Mouse (Mus musculus) ES-E14 (cell line): ENCODE data around the gene Btnl1. TPM values are rescaled to one million over a fixed set of nuclear protein-coding genes. Genes with fewer than 3 reads are reported as not detected.

Experiments used
- DNase-seq: peaks from one replicate; pipeline ENCODE4 v3.0.0-alpha.2; 2013; ENCODE audit warnings: low read depth, low spot score
- H3K27ac ChIP-seq: 2 replicates; pipeline ENCODE4 v1.5.1; 2012; ENCODE audit warnings: low read depth, mild to moderate bottlenecking, low read length, moderate library complexity, mixed read lengths; ENCODE audit not compliant: poor library complexity, insufficient read depth, severe bottlenecking
- H3K36me3 ChIP-seq: 2 replicates; pipeline ENCODE4 v1.6.1; 2012; ENCODE audit warnings: mild to moderate bottlenecking, low read length, moderate library complexity, mixed read lengths; ENCODE audit not compliant: control insufficient read depth, poor library complexity, insufficient read depth, severe bottlenecking
- H3K4me1 ChIP-seq, 2 experiments: fragments of 150-350 bp in 1 of 2; sonication (generic) in 1 of 2; 2 replicates each; pipeline ENCODE4 v1.6.1; 2012; ENCODE audit warnings: low read length in 2 of 2, mild to moderate bottlenecking in 1 of 2, mixed read lengths in 1 of 2; ENCODE audit not compliant: control insufficient read depth in 2 of 2, insufficient read depth in 2 of 2, poor library complexity in 1 of 2
- H3K4me3 ChIP-seq, 2 experiments: fragments of 150-350 bp in 1 of 2; sonication (generic) in 1 of 2; 2 replicates each; pipeline ENCODE4 v1.5.1; 2012; ENCODE audit warnings: low read length in 2 of 2, low read depth in 1 of 2, mild to moderate bottlenecking in 1 of 2, mixed read lengths in 1 of 2; ENCODE audit not compliant: insufficient read depth in 1 of 2, poor library complexity in 1 of 2, severe bottlenecking in 1 of 2
- H3K9ac ChIP-seq: 2 replicates; pipeline ENCODE4 v1.6.1; 2012; ENCODE audit warnings: low read depth, mild to moderate bottlenecking, low read length, mixed read lengths; ENCODE audit not compliant: poor library complexity, insufficient read depth, severe bottlenecking
- H3K9me3 ChIP-seq: fragments of 150-350 bp; sonication (generic); 2 replicates; pipeline ENCODE4 v1.6.1; 2012; ENCODE audit warnings: low read depth, mild to moderate bottlenecking, low read length; ENCODE audit not compliant: control insufficient read depth, insufficient read depth
- CHD2 ChIP-seq: IDR thresholded peaks from 2 replicates; pipeline ENCODE4 v1.6.1; 2014; ENCODE audit warnings: mild to moderate bottlenecking, low read depth, low read length, inconsistent platforms
- HCFC1 ChIP-seq: IDR thresholded peaks from 2 replicates; pipeline ENCODE4 v1.6.1; 2012; ENCODE audit warnings: low read length, inconsistent platforms, borderline replicate concordance; ENCODE audit not compliant: insufficient read depth
- MAFK ChIP-seq: IDR thresholded peaks from 2 replicates; pipeline ENCODE4 v1.6.1; 2014; ENCODE audit warnings: mild to moderate bottlenecking, low read depth, low read length, inconsistent platforms; ENCODE audit not compliant: insufficient read depth
- ZC3H11A ChIP-seq: IDR thresholded peaks from 2 replicates; pipeline ENCODE4 v1.6.1; 2012; ENCODE audit warnings: low read depth, mild to moderate bottlenecking, inconsistent platforms, low read length, borderline replicate concordance
- ZNF384 ChIP-seq: IDR thresholded peaks from 2 replicates; pipeline ENCODE4 v1.6.1; 2012; ENCODE audit warnings: low read depth, low read length, inconsistent platforms
- in situ Hi-C, 2 experiments: fragments of 600-800 bp; cut with MboI; formaldehyde crosslinking; loops; one replicate each; pipeline ENCODE4 v1.15.1; 2025; ENCODE audit warnings: low sequenced_read_pairs in 2 of 2, inconsistent platforms in 1 of 2; ENCODE audit not compliant: unreplicated experiment in 2 of 2
- total RNA-seq: library from RNA; depleted of rRNA; stranded (reverse); fragments of 300-350 nt; gene quantifications from 2 replicates; pipeline ENCODE4 v1.2.3, GENCODE M21; 2012; rRNA removed

Gene Btnl1
- not detected in 2 replicates for total RNA-seq

GRCm38 (mm10) chr17:34376847-34377246 is at the start of gene Btnl1:
Gene Btnl1 (plus strand): TSS chr17:34377132.
- Histone ChIP-seq H3K36me3 (no peaks in the 10 kb centered on the region), H3K4me3 (no peak within 1 kb of the TSS), H3K9ac (no peak within 1 kb of the TSS), H3K9me3 (no peaks in the 10 kb centered on the region), H3K4me1 (peaks cover 0 to 3% of the 10 kb centered on the region in 2 experiments; a peak in 1 of 4 replicates), H3K27ac (no peak within 1 kb of the TSS)
- in situ Hi-C loops: no loop called here
- no peak for DNase-seq
- TF ChIP-seq HCFC1: no peak

DNA sequence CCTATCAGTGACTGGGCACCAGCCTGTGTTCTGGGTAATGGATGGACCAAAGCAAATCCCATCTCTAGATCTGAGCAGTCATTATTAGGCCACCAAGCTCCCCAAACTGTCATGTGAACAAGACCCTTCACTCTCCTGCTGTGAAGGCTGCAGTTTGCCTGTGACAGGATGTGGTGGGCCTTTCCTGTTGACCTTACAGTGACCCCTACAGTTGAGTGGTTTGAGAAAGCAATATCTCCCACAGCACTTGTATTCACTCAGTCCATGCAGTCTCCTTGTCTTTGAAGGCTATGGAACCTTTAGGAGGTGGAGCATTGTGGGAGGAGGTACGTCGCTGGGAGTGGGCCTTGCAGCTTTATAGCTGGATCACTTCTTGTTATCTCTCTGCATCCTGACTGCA is 47.1 kb upstream of the Btnl1 start:
- in situ Hi-C loops: no loop called here
- no peaks in the 10 kb centered on the region for H3K36me3 ChIP-seq
- H3K27ac ChIP-seq: no peak overlapping the region
- no peak overlapping the region for H3K4me3 ChIP-seq
- DNase-seq: no peak
- H3K9ac ChIP-seq: no peak overlapping the region
- TF ChIP-seq MAFK: no peak
- TF ChIP-seq ZC3H11A: no peak
- no peak for TF ChIP-seq ZNF384
- TF ChIP-seq HCFC1: no peak
- TF ChIP-seq CHD2: no peak
- no peaks in the 10 kb centered on the region for H3K9me3 ChIP-seq
- H3K4me1 ChIP-seq: peaks cover 0 to 5% of the 10 kb centered on the region in 2 experiments; a peak in 1 of 4 replicates

GRCm38 (mm10) chr17:34331200-34331599 is 45.7 kb upstream of the Btnl1 start:
- Histone ChIP-seq H3K9ac (no peak overlapping the region), H3K9me3 (no peaks in the 10 kb centered on the region), H3K27ac (no peak overlapping the region), H3K4me1 (peaks cover 0 to 5% of the 10 kb centered on the region in 2 experiments; a peak in 1 of 4 replicates), H3K4me3 (no peak overlapping the region), H3K36me3 (no peaks in the 10 kb centered on the region)
- no peak for DNase-seq
- TF ChIP-seq ZC3H11A (no peak), CHD2 (no peak), MAFK (no peak), ZNF384 (no peak), HCFC1 (no peak)
- in situ Hi-C loops: no loop called here

DNA sequence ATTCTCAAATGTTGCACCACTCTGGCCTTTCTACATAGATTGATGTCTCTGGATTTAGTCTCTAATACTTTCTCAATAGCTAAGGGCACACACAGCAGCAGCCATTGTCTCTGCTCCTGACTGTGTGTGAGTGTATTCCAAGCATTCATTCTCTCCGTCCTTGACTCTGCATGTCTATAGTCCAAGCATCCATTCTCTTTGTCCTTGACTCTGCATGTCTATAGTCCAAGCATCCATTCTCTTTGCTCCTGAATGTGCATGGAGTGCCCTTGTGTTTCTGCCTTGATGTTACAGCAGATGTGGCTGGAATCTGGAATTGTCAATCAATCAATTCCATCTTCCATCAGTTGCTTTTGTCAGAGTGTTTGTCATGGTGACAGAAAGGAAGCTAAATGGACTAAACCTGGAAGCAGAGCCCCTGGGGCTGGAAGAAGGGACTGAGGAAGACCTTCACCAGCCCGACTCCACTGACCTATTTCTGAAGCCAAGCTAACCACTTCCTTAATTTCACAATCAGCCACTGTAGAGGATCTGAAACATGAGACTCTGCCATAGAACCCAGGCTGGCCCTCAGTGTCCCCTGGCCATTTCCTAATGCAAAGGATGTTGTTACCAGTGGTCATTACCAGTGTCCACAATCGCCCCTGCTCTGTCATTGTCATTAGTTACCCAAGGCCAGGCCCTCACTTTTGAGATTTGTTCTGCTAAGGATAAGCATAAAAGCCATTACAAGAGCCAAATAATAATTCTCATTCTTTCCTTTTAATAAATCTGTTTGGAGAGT is 36.1 kb upstream of the Btnl1 start:
- no peak overlapping the region for H3K4me3 ChIP-seq
- in situ Hi-C loops: loop anchor here in 1 of 2 experiments (10.0 kb wide), 1 partner anchor 96 kb away; no protein-coding TSS in a partner anchor
- peak; percentile 15 for DNase-seq
- TF ChIP-seq ZNF384: no peak
- TF ChIP-seq CHD2: no peak
- no peak for TF ChIP-seq MAFK
- TF ChIP-seq ZC3H11A: no peak
- TF ChIP-seq HCFC1: no peak
- H3K36me3 ChIP-seq: no peaks in the 10 kb centered on the region
- H3K4me1 ChIP-seq: no peaks in the 10 kb centered on the region; a peak in 1 of 4 replicates
- H3K9me3 ChIP-seq: no peaks in the 10 kb centered on the region
- H3K27ac ChIP-seq: no peak overlapping the region
- H3K9ac ChIP-seq: no peak overlapping the region
